Mouse (Mus musculus) limb, embryonic 14.5 days (tissue): ENCODE data around the gene Dennd1b. TPM values are rescaled to one million over a fixed set of nuclear protein-coding genes. Genes with fewer than 3 reads are reported as not detected.
A peak's percentile ranks its signal among the peaks of the same experiment; 100 is the strongest.

Source experiments
- ATAC-seq: fragments of 200-750 bp; cut with Nextera tagmentation; 2 replicates; pipeline ENCODE4 v1.8.0; 2017; ENCODE audit warnings: low read depth, moderate number of reproducible peaks, moderate TSS enrichment; ENCODE audit not compliant: low FRiP score
- DNase-seq: peaks from one replicate; pipeline ENCODE4 v3.0.0-alpha.2; 2015; ENCODE audit warnings: low spot score
- H3K27ac ChIP-seq: fragments of 300-500 bp; sonication (generic); replicated peaks from 2 replicates; pipeline ENCODE4 v1.5.1; 2014; ENCODE audit warnings: low read depth, mild to moderate bottlenecking, low read length, moderate library complexity, mixed read lengths
- H3K27me3 ChIP-seq: fragments of 300-500 bp; sonication (generic); 2 replicates; pipeline ENCODE4 v1.6.1; 2014; ENCODE audit warnings: low read length, mixed read lengths; ENCODE audit not compliant: control insufficient read depth, insufficient read depth
- H3K36me3 ChIP-seq: fragments of 300-500 bp; sonication (generic); 2 replicates; pipeline ENCODE4 v1.6.1; 2014; ENCODE audit warnings: mild to moderate bottlenecking, low read length, moderate library complexity, mixed read lengths; ENCODE audit not compliant: control insufficient read depth, insufficient read depth
- H3K4me1 ChIP-seq: fragments of 300-500 bp; sonication (generic); 2 replicates; pipeline ENCODE4 v1.6.1; 2014; ENCODE audit warnings: antibody characterized with exemption, low read length, mixed read lengths; ENCODE audit not compliant: control insufficient read depth, insufficient read depth
- H3K4me2 ChIP-seq: fragments of 300-500 bp; sonication (generic); replicated peaks from 2 replicates; pipeline ENCODE4 v1.6.1; 2014; ENCODE audit warnings: low read depth, mild to moderate bottlenecking, low read length, moderate library complexity; ENCODE audit not compliant: severe bottlenecking
- H3K4me3 ChIP-seq: fragments of 300-500 bp; sonication (generic); replicated peaks from 2 replicates; pipeline ENCODE4 v1.5.1; 2014; ENCODE audit warnings: low read length
- H3K9ac ChIP-seq: fragments of 300-500 bp; sonication (generic); 2 replicates; pipeline ENCODE4 v1.6.1; 2014; ENCODE audit warnings: mild to moderate bottlenecking, low read depth, low read length, moderate library complexity; ENCODE audit not compliant: severe bottlenecking
- H3K9me3 ChIP-seq: fragments of 300-500 bp; sonication (generic); 2 replicates; pipeline ENCODE4 v1.6.1; 2016; ENCODE audit warnings: low read length; ENCODE audit not compliant: control insufficient read depth
- POLR2A ChIP-seq: fragments of 200-500 bp; IDR thresholded peaks from 2 replicates; pipeline ENCODE4 v1.8.0; 2012; ENCODE audit warnings: inconsistent platforms, mild to moderate bottlenecking, moderate library complexity, borderline replicate concordance; ENCODE audit not compliant: insufficient read depth, insufficient read length; ENCODE audit errors: extremely low read depth
- WGBS: fragments of 180-500 bp; shearing (Covaris S2); extraction: QIAGEN DNeasy Blood & Tissue Kit; methylation state at CpG from one replicate; pipeline ENCODE4 v1.1.7; 2014; 5-methylcytosine and 5-hydroxymethylcytosine counted together
- polyA plus RNA-seq, 2 experiments: library from polyadenylated mRNA; depleted of rRNA in 1 of 2; stranded (reverse) in 1 of 2; unstranded in 1 of 2; fragments of >200 nt; fragmentation: Nextera tagmentation in 1 of 2; extraction: Ambion mirVana in 1 of 2; gene quantifications; 2 replicates each; pipeline versions ENCODE4 v1.2.1 to v1.2.3; 2012 to 2014

Dennd1b gene
- polyA plus RNA-seq, 2 experiments, result 3.0 to 7.2 TPM

GRCm38 (mm10) chr1:138924282-138924681, 39.0 kb upstream of the Dennd1b start:
- H3K9me3 ChIP-seq, result no peaks in the 10 kb centered on the region
- H3K4me3 ChIP-seq, result no peak overlapping the region
- no peaks in the 10 kb centered on the region for H3K4me1 ChIP-seq
- no peaks in the 10 kb centered on the region for H3K27me3 ChIP-seq
- no peaks in the 10 kb centered on the region for H3K36me3 ChIP-seq
- H3K4me2 ChIP-seq, result no peak overlapping the region
- 64% methylated on average over 2 of the region's 2 CpGs for WGBS
- H3K9ac ChIP-seq, result no peak overlapping the region
- TF ChIP-seq POLR2A, result no peak
- ATAC-seq, result no peak
- DNase-seq, result no peak
- no peak overlapping the region for H3K27ac ChIP-seq

GRCm38 (mm10) chr1:138928671-138929483, 34.4 kb upstream of the Dennd1b start:
- peak; percentile 71 for DNase-seq
- no peak for ATAC-seq

GRCm38 (mm10) chr1:138929985-138930384, 33.2 kb upstream of the Dennd1b start:
- H3K27ac ChIP-seq, result no peak overlapping the region
- TF ChIP-seq POLR2A, result no peak
- DNase-seq (no peak), ATAC-seq (no peak)
- WGBS, result 43% methylated on average over 3 of the region's 3 CpGs
- H3K4me2 ChIP-seq, result no peak overlapping the region
- no peaks in the 10 kb centered on the region for H3K27me3 ChIP-seq
- no peaks in the 10 kb centered on the region for H3K36me3 ChIP-seq
- no peaks in the 10 kb centered on the region for H3K9me3 ChIP-seq
- H3K4me1 ChIP-seq, result no peaks in the 10 kb centered on the region
- H3K4me3 ChIP-seq, result no peak overlapping the region
- H3K9ac ChIP-seq, result no peak overlapping the region

More at GRCm38 (mm10) chr1:138928671-138929483, 34.4 kb upstream of the Dennd1b start:
- 65% methylated on average over 11 of the region's 11 CpGs for WGBS
- Histone ChIP-seq H3K36me3 (no peaks in the 10 kb centered on the region), H3K27ac (no peak overlapping the region), H3K4me2 (no peak overlapping the region), H3K27me3 (no peaks in the 10 kb centered on the region), H3K4me1 (no peaks in the 10 kb centered on the region), H3K4me3 (no peak overlapping the region), H3K9me3 (no peaks in the 10 kb centered on the region), H3K9ac (no peak overlapping the region)
- TF ChIP-seq POLR2A, result no peak

GRCm38 (mm10) chr1:138930856-138931255, 32.4 kb upstream of the Dennd1b start:
- Histone ChIP-seq H3K4me2 (no peak overlapping the region), H3K9ac (no peak overlapping the region), H3K27me3 (no peaks in the 10 kb centered on the region), H3K36me3 (no peaks in the 10 kb centered on the region), H3K4me1 (no peaks in the 10 kb centered on the region), H3K27ac (no peak overlapping the region), H3K9me3 (no peaks in the 10 kb centered on the region), H3K4me3 (no peak overlapping the region)
- no peak for ATAC-seq
- 54% methylated on average over 3 of the region's 3 CpGs for WGBS
- no peak for DNase-seq
- TF ChIP-seq POLR2A, result no peak

GRCm38 (mm10) chr1:138936169-138936568, 27.1 kb upstream of the Dennd1b start:
- no peak for TF ChIP-seq POLR2A
- 48% methylated on average over 6 of the region's 6 CpGs for WGBS
- no peaks in the 10 kb centered on the region for H3K36me3 ChIP-seq
- H3K4me1 ChIP-seq, result no peaks in the 10 kb centered on the region
- ATAC-seq (no peak), DNase-seq (no peak)
- no peaks in the 10 kb centered on the region for H3K27me3 ChIP-seq
- H3K9ac ChIP-seq, result no peak overlapping the region
- H3K27ac ChIP-seq, result no peak overlapping the region
- H3K9me3 ChIP-seq, result no peaks in the 10 kb centered on the region
- H3K4me3 ChIP-seq, result no peak overlapping the region
- H3K4me2 ChIP-seq, result no peak overlapping the region
